Mouse (Mus musculus): Measurements from ENCODE around the gene Lcn2.

DNA sequence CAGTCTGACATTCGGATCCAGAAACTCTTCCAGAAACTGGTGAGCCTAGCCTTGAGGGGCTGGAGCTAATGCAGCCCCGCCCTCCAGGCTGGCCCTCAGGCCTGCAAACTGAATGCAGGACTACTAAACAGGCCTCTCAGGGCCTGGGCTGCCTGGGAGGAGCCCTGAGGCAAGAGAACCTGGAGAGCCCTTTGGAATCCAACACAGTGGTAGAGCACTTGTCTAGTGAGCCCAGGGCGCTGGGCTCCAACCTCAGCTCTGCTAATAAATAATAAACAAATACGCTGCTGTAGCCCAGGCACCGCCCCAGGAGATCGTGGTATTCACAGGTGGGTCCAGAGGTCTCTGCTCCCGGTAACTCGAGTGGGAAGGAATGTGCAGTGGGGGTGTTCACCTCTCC is 2.8 kb upstream of the Lcn2 start:
- TF ChIP-seq CTCF (IDR thresholded peaks at IDR 0.05; ENCODE audit: borderline replicate concordance, extremely low read depth, insufficient read depth, insufficient read length) = no peak
- no peak for TF ChIP-seq POLR2A (IDR thresholded peaks at IDR 0.05; ENCODE audit: borderline replicate concordance, extremely low read depth, insufficient read depth, insufficient read length, poor library complexity, severe bottlenecking)

Measured in brain, embryonic 14.5 days (tissue).